Mouse (Mus musculus): ENCODE measurements at regions not wholly inside any gene's neighbourhood (a gene's known extent, or its start where the extent isn't known, plus 50 kb on each side); places are given as distances from the start of the nearest gene placed in this dataset.

- TF ChIP-seq CTCF (IDR thresholded peaks at IDR 0.05; ENCODE audit: extremely low read depth, insufficient read depth, low read length) (no peak), POLR2A (IDR thresholded peaks at IDR 0.05; ENCODE audit: extremely low read depth, insufficient read depth, low read length) (no peak)
Measured at GRCm38 (mm10) chr6:52084622-52085021, 72.3 kb upstream of the Skap2 start.
